Mouse (Mus musculus): ENCODE results near the gene Pcdh9. TPM values are rescaled to one million over a fixed set of nuclear protein-coding genes. Genes with fewer than 3 reads are reported as not detected.

Pcdh9 gene
- polyA plus RNA-seq, 1 experiment from 2014 or later: 6.3 TPM

- H3K4me1 ChIP-seq (ENCODE audit: control insufficient read depth, insufficient read depth, low read length): no peaks in the 10 kb centered on the region; the same call in 1 of the 2 replicates
- no peak for ATAC-seq (replicated peaks; ENCODE audit: extremely low read depth, insufficient read depth, low FRiP score)
- 48% methylated on average over 9 of the region's 9 CpGs for WGBS
Measured at GRCm38 (mm10) chr14:93653986-93654757, 236.3 kb downstream of the Pcdh9 start.

GRCm38 (mm10) chr14:93627241-93627640 is 263.2 kb downstream of the Pcdh9 start:
- Histone ChIP-seq H3K4me3 (ENCODE audit: low read length) (no peak overlapping the region), H3K9ac (ENCODE audit: low read length) (no peak overlapping the region), H3K36me3 (ENCODE audit: control insufficient read depth, insufficient read depth) (no peaks in the 10 kb centered on the region), H3K4me1 (ENCODE audit: control insufficient read depth, insufficient read depth, low read length) (no peaks in the 10 kb centered on the region), H3K4me2 (ENCODE audit: low read depth, low read length) (no peak overlapping the region), H3K27me3 (ENCODE audit: control insufficient read depth, insufficient read depth, low read length) (no peaks in the 10 kb centered on the region), H3K27ac (ENCODE audit: low read length) (no peak overlapping the region), H3K9me3 (replicated peaks; ENCODE audit: control insufficient read depth, low read length) (no peaks in the 10 kb centered on the region)
- ATAC-seq (replicated peaks; ENCODE audit: extremely low read depth, insufficient read depth, low FRiP score): no peak
- 81% methylated on average over 2 of the region's 2 CpGs for WGBS

More at GRCm38 (mm10) chr14:93653986-93654757, 236.3 kb downstream of the Pcdh9 start:
- no peaks in the 10 kb centered on the region for H3K27me3 ChIP-seq (ENCODE audit: control insufficient read depth, insufficient read depth, low read length)
- H3K9ac ChIP-seq (ENCODE audit: low read length): no peak overlapping the region
- no peak overlapping the region for H3K27ac ChIP-seq (ENCODE audit: low read length)
- H3K36me3 ChIP-seq (ENCODE audit: control insufficient read depth, insufficient read depth): no peaks in the 10 kb centered on the region
- no peak overlapping the region for H3K4me3 ChIP-seq (ENCODE audit: low read length)
- H3K9me3 ChIP-seq (replicated peaks; ENCODE audit: control insufficient read depth, low read length): no peaks in the 10 kb centered on the region
- H3K4me2 ChIP-seq (ENCODE audit: low read depth, low read length): no peak overlapping the region

GRCm38 (mm10) chr14:93624144-93624543 is 266.3 kb downstream of the Pcdh9 start:
- WGBS: 49% methylated on average over 1 of the region's 1 CpGs
- Histone ChIP-seq H3K4me3 (ENCODE audit: low read length) (no peak overlapping the region), H3K9ac (ENCODE audit: low read length) (no peak overlapping the region), H3K4me1 (ENCODE audit: control insufficient read depth, insufficient read depth, low read length) (no peaks in the 10 kb centered on the region), H3K27ac (ENCODE audit: low read length) (no peak overlapping the region), H3K4me2 (ENCODE audit: low read depth, low read length) (no peak overlapping the region), H3K36me3 (ENCODE audit: control insufficient read depth, insufficient read depth) (no peaks in the 10 kb centered on the region), H3K9me3 (replicated peaks; ENCODE audit: control insufficient read depth, low read length) (no peaks in the 10 kb centered on the region), H3K27me3 (ENCODE audit: control insufficient read depth, insufficient read depth, low read length) (no peaks in the 10 kb centered on the region)
- no peak for ATAC-seq (replicated peaks; ENCODE audit: extremely low read depth, insufficient read depth, low FRiP score)

GRCm38 (mm10) chr14:93621211-93621610 is 269.3 kb downstream of the Pcdh9 start:
- Histone ChIP-seq H3K9me3 (replicated peaks; ENCODE audit: control insufficient read depth, low read length) (no peaks in the 10 kb centered on the region), H3K4me3 (ENCODE audit: low read length) (no peak overlapping the region), H3K27ac (ENCODE audit: low read length) (no peak overlapping the region), H3K9ac (ENCODE audit: low read length) (no peak overlapping the region), H3K4me2 (ENCODE audit: low read depth, low read length) (no peak overlapping the region), H3K4me1 (ENCODE audit: control insufficient read depth, insufficient read depth, low read length) (no peaks in the 10 kb centered on the region), H3K27me3 (ENCODE audit: control insufficient read depth, insufficient read depth, low read length) (no peaks in the 10 kb centered on the region), H3K36me3 (ENCODE audit: control insufficient read depth, insufficient read depth) (no peaks in the 10 kb centered on the region)
- ATAC-seq (replicated peaks; ENCODE audit: extremely low read depth, insufficient read depth, low FRiP score): no peak
- WGBS: 77% methylated on average over 9 of the region's 9 CpGs

- no peaks in the 10 kb centered on the region for H3K4me1 ChIP-seq (ENCODE audit: control insufficient read depth, insufficient read depth, low read length)
- H3K4me2 ChIP-seq (ENCODE audit: low read depth, low read length): no peak overlapping the region
- H3K9me3 ChIP-seq (replicated peaks; ENCODE audit: control insufficient read depth, low read length): no peaks in the 10 kb centered on the region; the same call in 1 of the 2 replicates
- no peak overlapping the region for H3K9ac ChIP-seq (ENCODE audit: low read length)
- no peak overlapping the region for H3K27ac ChIP-seq (ENCODE audit: low read length)
- no peak for ATAC-seq (replicated peaks; ENCODE audit: extremely low read depth, insufficient read depth, low FRiP score)
- no peaks in the 10 kb centered on the region for H3K27me3 ChIP-seq (ENCODE audit: control insufficient read depth, insufficient read depth, low read length)
- WGBS: 93% methylated on average over 3 of the region's 3 CpGs
- no peak overlapping the region for H3K4me3 ChIP-seq (ENCODE audit: low read length)
- H3K36me3 ChIP-seq (ENCODE audit: control insufficient read depth, insufficient read depth): no peaks in the 10 kb centered on the region
Measured at GRCm38 (mm10) chr14:93607546-93607945, 282.9 kb downstream of the Pcdh9 start.

- ATAC-seq (replicated peaks; ENCODE audit: extremely low read depth, insufficient read depth, low FRiP score): no peak
- no peak overlapping the region for H3K4me2 ChIP-seq (ENCODE audit: low read depth, low read length)
- 77% methylated on average over 4 of the region's 4 CpGs for WGBS
Measured at GRCm38 (mm10) chr14:93599997-93600396, 290.5 kb downstream of the Pcdh9 start.

GRCm38 (mm10) chr14:93585432-93586024 is 305.0 kb downstream of the Pcdh9 start:
- Histone ChIP-seq H3K36me3 (ENCODE audit: control insufficient read depth, insufficient read depth) (no peaks in the 10 kb centered on the region), H3K27ac (ENCODE audit: low read length) (no peak overlapping the region), H3K4me1 (ENCODE audit: control insufficient read depth, insufficient read depth, low read length) (no peaks in the 10 kb centered on the region), H3K4me2 (ENCODE audit: low read depth, low read length) (no peak overlapping the region), H3K4me3 (ENCODE audit: low read length) (no peak overlapping the region), H3K9ac (ENCODE audit: low read length) (no peak overlapping the region), H3K9me3 (replicated peaks; ENCODE audit: control insufficient read depth, low read length) (no peaks in the 10 kb centered on the region), H3K27me3 (ENCODE audit: control insufficient read depth, insufficient read depth, low read length) (no peaks in the 10 kb centered on the region)
- no peak for ATAC-seq (replicated peaks; ENCODE audit: extremely low read depth, insufficient read depth, low FRiP score)
- WGBS: 66% methylated on average over 3 of the region's 3 CpGs

More at GRCm38 (mm10) chr14:93599997-93600396, 290.5 kb downstream of the Pcdh9 start:
- Histone ChIP-seq H3K27me3 (ENCODE audit: control insufficient read depth, insufficient read depth, low read length) (no peaks in the 10 kb centered on the region), H3K27ac (ENCODE audit: low read length) (no peak overlapping the region), H3K4me3 (ENCODE audit: low read length) (no peak overlapping the region), H3K9ac (ENCODE audit: low read length) (no peak overlapping the region), H3K9me3 (replicated peaks; ENCODE audit: control insufficient read depth, low read length) (no peaks in the 10 kb centered on the region), H3K36me3 (ENCODE audit: control insufficient read depth, insufficient read depth) (no peaks in the 10 kb centered on the region), H3K4me1 (ENCODE audit: control insufficient read depth, insufficient read depth, low read length) (no peaks in the 10 kb centered on the region)

GRCm38 (mm10) chr14:93564361-93564760 is 326.1 kb downstream of the Pcdh9 start:
- no peak for ATAC-seq (replicated peaks; ENCODE audit: extremely low read depth, insufficient read depth, low FRiP score)
- Histone ChIP-seq H3K36me3 (ENCODE audit: control insufficient read depth, insufficient read depth) (no peaks in the 10 kb centered on the region), H3K4me3 (ENCODE audit: low read length) (no peak overlapping the region), H3K9me3 (replicated peaks; ENCODE audit: control insufficient read depth, low read length) (no peaks in the 10 kb centered on the region), H3K4me2 (ENCODE audit: low read depth, low read length) (no peak overlapping the region), H3K9ac (ENCODE audit: low read length) (no peak overlapping the region), H3K27ac (ENCODE audit: low read length) (no peak overlapping the region), H3K27me3 (ENCODE audit: control insufficient read depth, insufficient read depth, low read length) (no peaks in the 10 kb centered on the region), H3K4me1 (ENCODE audit: control insufficient read depth, insufficient read depth, low read length) (no peaks in the 10 kb centered on the region)
- WGBS: 61% methylated on average over 2 of the region's 2 CpGs

GRCm38 (mm10) chr14:93561577-93561976 is 328.9 kb downstream of the Pcdh9 start:
- no peaks in the 10 kb centered on the region for H3K36me3 ChIP-seq (ENCODE audit: control insufficient read depth, insufficient read depth)
- no peak overlapping the region for H3K27ac ChIP-seq (ENCODE audit: low read length)
- no peak overlapping the region for H3K4me2 ChIP-seq (ENCODE audit: low read depth, low read length)
- WGBS: 67% methylated on average over 1 of the region's 1 CpGs
- no peak overlapping the region for H3K9ac ChIP-seq (ENCODE audit: low read length)
- H3K9me3 ChIP-seq (replicated peaks; ENCODE audit: control insufficient read depth, low read length): no peaks in the 10 kb centered on the region
- no peaks in the 10 kb centered on the region for H3K27me3 ChIP-seq (ENCODE audit: control insufficient read depth, insufficient read depth, low read length)
- no peak for ATAC-seq (replicated peaks; ENCODE audit: extremely low read depth, insufficient read depth, low FRiP score)
- no peaks in the 10 kb centered on the region for H3K4me1 ChIP-seq (ENCODE audit: control insufficient read depth, insufficient read depth, low read length)
- no peak overlapping the region for H3K4me3 ChIP-seq (ENCODE audit: low read length)
